22 mouse cellular contexts compared by ENCODE assay signal in genomic region chr1:96049260-96049659, GRCm38 (mm10).
DNase-seq lines count a peak whose midpoint lies in the region; ATAC-seq and TF ChIP-seq lines count a peak whose summit lies in the region.
"Had no signal": no experiment of that assay in that cellular context is flagged by ENCODE, and none has a peak within 500 bp of the region (broad histone marks: within the 10 kb centered on the region; RNA-seq: fewer than 3 reads in every experiment).

No protein-coding gene starts in this region.

- peak; percentile 41; the same call in 1 of the 2 replicates for ATAC-seq in forebrain, embryonic 13.5 days
- ATAC-seq in forebrain, embryonic 12.5 days (ENCODE audit: low FRiP score), result no peak
- ATAC-seq in forebrain, embryonic 15.5 days (replicated peaks), result peak; percentile 35; the same call in 1 of the 2 replicates
- ATAC-seq in forebrain, postnatal 0 days, result no peak
- ATAC-seq: CD4-positive, CD25-positive, alpha-beta regulatory T cell, adult 4 months; Patski had no signal

- no peak overlapping the region for H3K4me3 ChIP-seq in forebrain, embryonic 13.5 days
- H3K4me3 ChIP-seq in forebrain, embryonic 12.5 days (replicated peaks), result no peak overlapping the region
- H3K4me3 ChIP-seq in forebrain, embryonic 15.5 days, result no peak overlapping the region
- H3K4me3 ChIP-seq in forebrain, postnatal 0 days (ENCODE audit: low read depth, low read length), result no peak overlapping the region
- H3K4me3 ChIP-seq: embryonic facial prominence, embryonic 10.5 days; embryonic facial prominence, embryonic 12.5 days had no signal

- 45% methylated on average over 1 of the region's 1 CpGs for WGBS in forebrain, embryonic 13.5 days
- WGBS in forebrain, embryonic 12.5 days, result 46% methylated on average over 1 of the region's 1 CpGs
- WGBS in forebrain, embryonic 15.5 days, result 18% methylated on average over 1 of the region's 1 CpGs
- WGBS in forebrain, postnatal 0 days, result 24% methylated on average over 1 of the region's 1 CpGs

- TF ChIP-seq POLR2A in brain, embryonic 14.5 days (IDR thresholded peaks at IDR 0.05; ENCODE audit: borderline replicate concordance, extremely low read depth, insufficient read depth, insufficient read length, poor library complexity, severe bottlenecking), result no peak

- DNase-seq in forebrain, postnatal 0 days, result no peak
- peak; percentile 67 for DNase-seq in brain, embryonic 14.5 days (ENCODE audit: low read depth)
- peak; percentile 16 for DNase-seq in retina, postnatal 1 day
- DNase-seq in right cerebral cortex, postnatal 4 days, result no peak
- DNase-seq: adrenal gland, adult 2 months; adrenal gland, postnatal 10 days; adrenal gland, postnatal 25 days; B cell, adult 2 months; cerebellum, adult 11-12 months; cerebellum, adult 2 months; cerebellum, adult 9-10 months; cerebellum, postnatal 10 days; cerebellum, postnatal 25 days had no signal

- H3K9me3 ChIP-seq in forebrain, embryonic 13.5 days (replicated peaks), result no peaks in the 10 kb centered on the region
- H3K9me3 ChIP-seq in forebrain, embryonic 12.5 days, result no peaks in the 10 kb centered on the region
- no peaks in the 10 kb centered on the region for H3K9me3 ChIP-seq in forebrain, embryonic 15.5 days
- no peaks in the 10 kb centered on the region for H3K9me3 ChIP-seq in forebrain, postnatal 0 days (ENCODE audit: low read length)
- H3K9me3 ChIP-seq: embryonic facial prominence, embryonic 10.5 days; embryonic facial prominence, embryonic 12.5 days; G1E had no signal

- no peaks in the 10 kb centered on the region for H3K27me3 ChIP-seq in forebrain, embryonic 13.5 days
- H3K27me3 ChIP-seq in forebrain, embryonic 12.5 days, result no peaks in the 10 kb centered on the region
- no peaks in the 10 kb centered on the region for H3K27me3 ChIP-seq in forebrain, embryonic 15.5 days
- no peaks in the 10 kb centered on the region for H3K27me3 ChIP-seq in forebrain, postnatal 0 days (ENCODE audit: insufficient read depth, low read length)
- H3K27me3 ChIP-seq: CH12.LX; embryonic facial prominence, embryonic 12.5 days; Patski had no signal

- TF ChIP-seq CTCF in forebrain, postnatal 0 days (IDR thresholded peaks at IDR 0.05; ENCODE audit: low read depth), result no peak
- TF ChIP-seq CTCF in brain, embryonic 14.5 days (IDR thresholded peaks at IDR 0.05; ENCODE audit: borderline replicate concordance, extremely low read depth, insufficient read depth, insufficient read length), result no peak

- no peak overlapping the region for H3K9ac ChIP-seq in forebrain, embryonic 13.5 days
- H3K9ac ChIP-seq in forebrain, embryonic 12.5 days, result no peak overlapping the region
- no peak overlapping the region for H3K9ac ChIP-seq in forebrain, embryonic 15.5 days (replicated peaks)
- H3K9ac ChIP-seq in forebrain, postnatal 0 days, result no peak overlapping the region
- H3K9ac ChIP-seq: embryonic facial prominence, embryonic 12.5 days had no signal

- H3K27ac ChIP-seq in forebrain, embryonic 13.5 days, result no peak overlapping the region
- H3K27ac ChIP-seq in forebrain, embryonic 12.5 days, result no peak overlapping the region
- no peak overlapping the region for H3K27ac ChIP-seq in forebrain, embryonic 15.5 days (replicated peaks)
- no peak overlapping the region for H3K27ac ChIP-seq in forebrain, postnatal 0 days (ENCODE audit: low read depth, low read length)
- H3K27ac ChIP-seq: embryonic facial prominence, embryonic 10.5 days; embryonic facial prominence, embryonic 12.5 days had no signal

- H3K4me2 ChIP-seq in forebrain, embryonic 13.5 days, result no peak overlapping the region
- no peak overlapping the region for H3K4me2 ChIP-seq in forebrain, embryonic 12.5 days
- no peak overlapping the region for H3K4me2 ChIP-seq in forebrain, embryonic 15.5 days (replicated peaks)
- no peak overlapping the region for H3K4me2 ChIP-seq in forebrain, postnatal 0 days (ENCODE audit: low read depth)
- H3K4me2 ChIP-seq: embryonic facial prominence, embryonic 12.5 days had no signal

- H3K36me3 ChIP-seq in forebrain, embryonic 13.5 days (ENCODE audit: poor library complexity, severe bottlenecking), result no peaks in the 10 kb centered on the region
- H3K36me3 ChIP-seq in forebrain, embryonic 12.5 days (replicated peaks), result no peaks in the 10 kb centered on the region
- no peaks in the 10 kb centered on the region for H3K36me3 ChIP-seq in forebrain, embryonic 15.5 days
- no peaks in the 10 kb centered on the region for H3K36me3 ChIP-seq in forebrain, postnatal 0 days (ENCODE audit: insufficient read depth)
- H3K36me3 ChIP-seq: embryonic facial prominence, embryonic 10.5 days; embryonic facial prominence, embryonic 12.5 days; G1E had no signal

- H3K4me1 ChIP-seq in forebrain, embryonic 13.5 days, result no peaks in the 10 kb centered on the region
- H3K4me1 ChIP-seq in forebrain, embryonic 12.5 days, result no peaks in the 10 kb centered on the region
- H3K4me1 ChIP-seq in forebrain, embryonic 15.5 days, result no peaks in the 10 kb centered on the region
- no peaks in the 10 kb centered on the region for H3K4me1 ChIP-seq in forebrain, postnatal 0 days (ENCODE audit: insufficient read depth)
- H3K4me1 ChIP-seq: embryonic facial prominence, embryonic 10.5 days; embryonic facial prominence, embryonic 12.5 days had no signal

Comparison
In these comparisons a context has a peak if more than half of its experiments do, and no peak if none do; other contexts are left out.
1. ATAC-seq: peak in forebrain, embryonic 13.5 days (single experiment) and forebrain, embryonic 15.5 days (single experiment); none in forebrain, embryonic 12.5 days (single experiment) and forebrain, postnatal 0 days (single experiment).
2. DNase-seq: peak in brain, embryonic 14.5 days (single experiment) and retina, postnatal 1 day (single experiment); none in forebrain, postnatal 0 days (single experiment) and right cerebral cortex, postnatal 4 days (single experiment).